In genomic region chr5:66209532-66210176, GRCm38 (mm10) we compare ENCODE assay signal across 12 mouse cellular contexts. TPM values are rescaled to one million over a fixed set of nuclear protein-coding genes. Genes with fewer than 3 reads are reported as not detected.
DNase-seq lines count a peak whose midpoint lies in the region; ATAC-seq lines count a peak whose summit lies in the region.
"Had no signal": no experiment of that assay in that cellular context is flagged by ENCODE, and none has a peak within 500 bp of the region (broad histone marks: within the 10 kb centered on the region; RNA-seq: fewer than 3 reads in every experiment).

No protein-coding gene starts in this region.

- H3K9me3 ChIP-seq in hindbrain, embryonic 11.5 days (ENCODE audit: control insufficient read depth, low read length) = no peaks in the 10 kb centered on the region
- H3K9me3 ChIP-seq in hindbrain, embryonic 10.5 days = no peaks in the 10 kb centered on the region
- no peaks in the 10 kb centered on the region for H3K9me3 ChIP-seq in embryonic facial prominence, embryonic 13.5 days
- H3K9me3 ChIP-seq in neural tube, embryonic 15.5 days (replicated peaks) = no peaks in the 10 kb centered on the region
- H3K9me3 ChIP-seq: liver, embryonic 13.5 days had no signal

- peak; percentile 31 for DNase-seq in hindbrain, embryonic 11.5 days (ENCODE audit: low spot score)
- no peak for DNase-seq in hindbrain, embryonic 10.5 days (ENCODE audit: low spot score)
- peak; percentile 37 for DNase-seq in thymus, postnatal 0 days (ENCODE audit: low spot score)
- DNase-seq in thymus, adult 18-20 months = no peak
- DNase-seq in cerebellum, postnatal 25 days = no peak
- no peak for DNase-seq in testis, postnatal 14 days (ENCODE audit: low spot score)
- DNase-seq: heart, adult 2 months; liver, embryonic 13.5 days; right cerebral cortex, postnatal 14 days had no signal

- no peak overlapping the region for H3K4me2 ChIP-seq in hindbrain, embryonic 11.5 days (replicated peaks; ENCODE audit: low read depth, low read length)
- H3K4me2 ChIP-seq in embryonic facial prominence, embryonic 13.5 days = no peak overlapping the region
- no peak overlapping the region for H3K4me2 ChIP-seq in neural tube, embryonic 15.5 days
- H3K4me2 ChIP-seq: liver, embryonic 13.5 days had no signal

- no peaks in the 10 kb centered on the region for H3K36me3 ChIP-seq in hindbrain, embryonic 11.5 days (ENCODE audit: control insufficient read depth, insufficient read depth, low read length)
- H3K36me3 ChIP-seq in hindbrain, embryonic 10.5 days = no peaks in the 10 kb centered on the region
- H3K36me3 ChIP-seq in embryonic facial prominence, embryonic 13.5 days = no peaks in the 10 kb centered on the region
- H3K36me3 ChIP-seq in neural tube, embryonic 15.5 days = no peaks in the 10 kb centered on the region
- H3K36me3 ChIP-seq: liver, embryonic 13.5 days had no signal

- H3K4me1 ChIP-seq in hindbrain, embryonic 11.5 days (replicated peaks; ENCODE audit: control insufficient read depth, insufficient read depth, low read length) = no peaks in the 10 kb centered on the region
- H3K4me1 ChIP-seq in hindbrain, embryonic 10.5 days (replicated peaks) = peaks cover 23% of the 10 kb centered on the region
- no peaks in the 10 kb centered on the region for H3K4me1 ChIP-seq in embryonic facial prominence, embryonic 13.5 days
- no peaks in the 10 kb centered on the region for H3K4me1 ChIP-seq in neural tube, embryonic 15.5 days
- H3K4me1 ChIP-seq: liver, embryonic 13.5 days had no signal

- no peak overlapping the region for H3K27ac ChIP-seq in hindbrain, embryonic 11.5 days (ENCODE audit: low read depth, low read length)
- H3K27ac ChIP-seq in hindbrain, embryonic 10.5 days = no peak overlapping the region
- peak overlapping the region; percentile 64 for H3K27ac ChIP-seq in embryonic facial prominence, embryonic 13.5 days
- no peak overlapping the region for H3K27ac ChIP-seq in neural tube, embryonic 15.5 days (replicated peaks)
- H3K27ac ChIP-seq: heart, adult 2 months; liver, embryonic 13.5 days had no signal

- H3K27me3 ChIP-seq in hindbrain, embryonic 11.5 days (ENCODE audit: control insufficient read depth, insufficient read depth, low read length) = no peaks in the 10 kb centered on the region
- no peaks in the 10 kb centered on the region for H3K27me3 ChIP-seq in hindbrain, embryonic 10.5 days (ENCODE audit: insufficient read depth, poor library complexity, severe bottlenecking)
- H3K27me3 ChIP-seq in embryonic facial prominence, embryonic 13.5 days = no peaks in the 10 kb centered on the region
- H3K27me3 ChIP-seq in neural tube, embryonic 15.5 days (replicated peaks) = no peaks in the 10 kb centered on the region
- H3K27me3 ChIP-seq: liver, embryonic 13.5 days; Patski had no signal

- ATAC-seq in hindbrain, embryonic 11.5 days (ENCODE audit: low FRiP score) = no peak
- ATAC-seq in embryonic facial prominence, embryonic 13.5 days (ENCODE audit: insufficient number of reproducible peaks, insufficient read depth, low FRiP score, low TSS enrichment, low read depth) = no peak
- ATAC-seq in neural tube, embryonic 15.5 days (ENCODE audit: low FRiP score) = no peak
- ATAC-seq: Patski had no signal

- no peak overlapping the region for H3K4me3 ChIP-seq in hindbrain, embryonic 11.5 days (ENCODE audit: low read depth, low read length)
- no peak overlapping the region for H3K4me3 ChIP-seq in hindbrain, embryonic 10.5 days
- H3K4me3 ChIP-seq in embryonic facial prominence, embryonic 13.5 days = no peak overlapping the region
- no peak overlapping the region for H3K4me3 ChIP-seq in neural tube, embryonic 15.5 days (replicated peaks)
- H3K4me3 ChIP-seq: heart, adult 2 months; liver, embryonic 13.5 days had no signal

- 86% methylated on average over 5 of the region's 5 CpGs for whole genome bisulfite sequencing in hindbrain, embryonic 11.5 days
- 85% methylated on average over 5 of the region's 5 CpGs for WGBS in hindbrain, embryonic 10.5 days
- 57% methylated on average over 5 of the region's 5 CpGs for WGBS in embryonic facial prominence, embryonic 13.5 days
- WGBS in neural tube, embryonic 15.5 days = 85% methylated on average over 5 of the region's 5 CpGs

- no peak overlapping the region for H3K9ac ChIP-seq in hindbrain, embryonic 11.5 days (ENCODE audit: low read depth, low read length)
- H3K9ac ChIP-seq in embryonic facial prominence, embryonic 13.5 days = no peak overlapping the region
- no peak overlapping the region for H3K9ac ChIP-seq in neural tube, embryonic 15.5 days (replicated peaks)
- H3K9ac ChIP-seq: liver, embryonic 13.5 days had no signal

RNA-seq across cellular contexts. Expression of gene Rbm47, which starts 36.7 kb away (rescaled TPM):
- polyA plus RNA-seq in hindbrain, embryonic 11.5 days (2014; fragmentation: Nextera tagmentation; extraction: Ambion mirVana) = 6.7 and 8.6 TPM in 2 replicates
- polyA plus RNA-seq in hindbrain, embryonic 10.5 days (2016; fragmentation: Nextera tagmentation; extraction: Ambion mirVana) = 7.3 and 9.9 TPM in 2 replicates
- 13.1 and 14.4 TPM in 2 replicates for polyA plus RNA-seq in thymus, postnatal 0 days (2015; fragmentation: Nextera tagmentation; extraction: Ambion mirVana)
- polyA plus RNA-seq in embryonic facial prominence, embryonic 13.5 days (2015; fragmentation: Nextera tagmentation; extraction: Ambion mirVana) = 6.8 and 11.3 TPM in 2 replicates
- 1.2 and 9.9 TPM in 2 replicates for polyA plus RNA-seq in neural tube, embryonic 15.5 days (2015; fragmentation: Nextera tagmentation; extraction: Ambion mirVana)

RNA-seq across cellular contexts. Expression of gene Nsun7, which starts 50.0 kb away (rescaled TPM):
- polyA plus RNA-seq in hindbrain, embryonic 11.5 days (2014; fragmentation: Nextera tagmentation; extraction: Ambion mirVana) = 0.68 and 1.2 TPM in 2 replicates
- polyA plus RNA-seq in hindbrain, embryonic 10.5 days (2016; fragmentation: Nextera tagmentation; extraction: Ambion mirVana) = 0.31 and 0.72 TPM in 2 replicates
- 0.18 and 0.22 TPM in 2 replicates for polyA plus RNA-seq in thymus, postnatal 0 days (2015; fragmentation: Nextera tagmentation; extraction: Ambion mirVana)
- polyA plus RNA-seq in embryonic facial prominence, embryonic 13.5 days (2015; fragmentation: Nextera tagmentation; extraction: Ambion mirVana) = 1.1 and 1.7 TPM in 2 replicates
- polyA plus RNA-seq in neural tube, embryonic 15.5 days (2015; fragmentation: Nextera tagmentation; extraction: Ambion mirVana) = 2.5 and 2.9 TPM in 2 replicates
- polyA plus RNA-seq: liver, embryonic 13.5 days had no signal

Comparison
In these comparisons a context has a peak if more than half of its experiments do, and no peak if none do; other contexts are left out.
1. DNase-seq: peak in hindbrain, embryonic 11.5 days (single experiment) and thymus, postnatal 0 days (single experiment); none in hindbrain, embryonic 10.5 days (single experiment), thymus, adult 18-20 months (0 of 2), cerebellum, postnatal 25 days (0 of 2) and testis, postnatal 14 days (single experiment).